Mouse (Mus musculus) heart, postnatal 0 days (tissue): Measurements from ENCODE around the gene Lrp8. TPM values are rescaled to one million over a fixed set of nuclear protein-coding genes. Genes with fewer than 3 reads are reported as not detected.

Experiments
- ATAC-seq: fragments of 200-750 bp; cut with Nextera tagmentation; 2 replicates; pipeline ENCODE4 v1.8.0; 2017; ENCODE audit warnings: low read depth, moderate number of reproducible peaks, moderate library complexity; ENCODE audit not compliant: insufficient read depth
- DNase-seq: peaks from one replicate; pipeline ENCODE4 v3.0.0-alpha.2; 2016; ENCODE audit warnings: low spot score
- H3K27ac ChIP-seq: fragments of 300-500 bp; sonication (generic); 2 replicates; pipeline ENCODE4 v1.5.1; 2014; ENCODE audit warnings: low read depth, mild to moderate bottlenecking
- H3K27me3 ChIP-seq: fragments of 300-500 bp; sonication (generic); 2 replicates; pipeline ENCODE4 v1.6.1; 2014; ENCODE audit warnings: low read length, mixed read lengths; ENCODE audit not compliant: control insufficient read depth, insufficient read depth
- H3K36me3 ChIP-seq: fragments of 300-500 bp; sonication (generic); replicated peaks from 2 replicates; pipeline ENCODE4 v1.6.1; 2014; ENCODE audit warnings: low read length, mixed read lengths; ENCODE audit not compliant: control insufficient read depth, insufficient read depth
- H3K4me1 ChIP-seq: fragments of 300-500 bp; sonication (generic); 2 replicates; pipeline ENCODE4 v1.6.1; 2014; ENCODE audit warnings: antibody characterized with exemption; ENCODE audit not compliant: control insufficient read depth, insufficient read depth
- H3K4me2 ChIP-seq: fragments of 300-500 bp; sonication (generic); 2 replicates; pipeline ENCODE4 v1.6.1; 2014; ENCODE audit warnings: low read depth, mild to moderate bottlenecking, low read length, moderate library complexity
- H3K4me3 ChIP-seq: fragments of 300-500 bp; sonication (generic); 2 replicates; pipeline ENCODE4 v1.5.1; 2014; ENCODE audit warnings: low read depth, low read length
- H3K9ac ChIP-seq: fragments of 300-500 bp; sonication (generic); replicated peaks from 2 replicates; pipeline ENCODE4 v1.6.1; 2014; ENCODE audit warnings: low read depth, low read length, mixed read lengths
- H3K9me3 ChIP-seq: fragments of 300-500 bp; sonication (generic); replicated peaks from 2 replicates; pipeline ENCODE4 v1.6.1; 2016; ENCODE audit warnings: low read length; ENCODE audit not compliant: control insufficient read depth
- CTCF ChIP-seq: IDR thresholded peaks from 2 replicates; pipeline ENCODE4 v1.5.1; 2016; ENCODE audit warnings: antibody characterized with exemption, control low read depth, low read depth
- EP300 ChIP-seq: IDR thresholded peaks from 2 replicates; pipeline ENCODE4 v1.6.1; 2016; ENCODE audit warnings: antibody characterized with exemption, low read depth
- WGBS: fragments of 180-500 bp; shearing (Covaris S2); extraction: QIAGEN DNeasy Blood & Tissue Kit; methylation state at CpG from one replicate; pipeline ENCODE4 v1.1.7; 2014; 5-methylcytosine and 5-hydroxymethylcytosine counted together
- polyA plus RNA-seq: library from polyadenylated mRNA; unstranded; fragments of >200 nt; fragmentation: Nextera tagmentation; extraction: Ambion mirVana; gene quantifications from 2 replicates; pipeline ENCODE4 v1.2.1, GENCODE M21; 2015
- total RNA-seq: library from RNA; depleted of rRNA; stranded (reverse); fragments of >200 nt; gene quantifications from 2 replicates; pipeline ENCODE4 v1.2.3, GENCODE M21; 2014; ENCODE audit warnings: low replicate concordance; rRNA removed

Lrp8 gene
- total and polyA plus RNA-seq, 2 experiments from 2014 or later = 0.57 TPM; not detected in 1

- DNase-seq = peak; percentile 60
- ATAC-seq = peak; percentile 52
- 27% methylated on average over 4 of the region's 4 CpGs for WGBS
- Histone ChIP-seq H3K36me3 (no peaks in the 10 kb centered on the region), H3K4me1 (peaks cover 26% of the 10 kb centered on the region), H3K9ac (0 out of 2 replicates have a peak overlapping the region, but pooled peaks have one; percentile 4), H3K27me3 (no peaks in the 10 kb centered on the region), H3K4me2 (peak overlapping the region; percentile 84), H3K4me3 (peak overlapping the region; percentile 86; the same call in 1 of the 2 replicates), H3K9me3 (no peaks in the 10 kb centered on the region), H3K27ac (peak overlapping the region; percentile 90)
- no peak for TF ChIP-seq CTCF
- TF ChIP-seq EP300 = no peak
Observed at GRCm38 (mm10) chr4:107921952-107922351, 119.9 kb downstream of the Lrp8 start.

- peak within 1 kb of the TSS; percentile 90 for H3K27ac ChIP-seq
- peak; percentile 96 for ATAC-seq
- peak within 1 kb of the TSS; percentile 86 for H3K9ac ChIP-seq
- H3K4me1 ChIP-seq = peaks cover 26% of the 10 kb centered on the region
- peak; percentile 93 for DNase-seq
- H3K4me2 ChIP-seq = peak within 1 kb of the TSS; percentile 84
- no peaks in the 10 kb centered on the region for H3K9me3 ChIP-seq
- H3K36me3 ChIP-seq = no peaks in the 10 kb centered on the region
- H3K27me3 ChIP-seq = no peaks in the 10 kb centered on the region
- H3K4me3 ChIP-seq = peak within 1 kb of the TSS; percentile 86
- WGBS = 1% methylated on average over 35 of the region's 38 CpGs
- TF ChIP-seq EP300 (no peak; the same call in 1 of the 2 replicates), CTCF (peak; percentile 29)
Observed at GRCm38 (mm10) chr4:107923145-107923802, 121.2 kb downstream of the Lrp8 start, which contains the start of gene Cpt2. Cpt2 (minus strand) TSS chr4:107923610.

- H3K9me3 ChIP-seq = no peaks in the 10 kb centered on the region
- H3K27me3 ChIP-seq = no peaks in the 10 kb centered on the region
- 41% methylated on average over 7 of the region's 7 CpGs for WGBS
- H3K4me2 ChIP-seq = peak overlapping the region; percentile 84
- H3K9ac ChIP-seq = peak overlapping the region; percentile 86; the same call in 1 of the 2 replicates
- H3K27ac ChIP-seq = peak overlapping the region; percentile 90; the same call in 1 of the 2 replicates
- TF ChIP-seq EP300 (no peak), CTCF (no peak)
- H3K4me3 ChIP-seq = peak overlapping the region; percentile 86
- peaks cover 26% of the 10 kb centered on the region for H3K4me1 ChIP-seq
- no peaks in the 10 kb centered on the region for H3K36me3 ChIP-seq
- no peak for DNase-seq
- ATAC-seq = 0 out of 2 replicates have a peak, but pooled peaks have one; percentile 3
Observed at GRCm38 (mm10) chr4:107923803-107924194, 121.7 kb downstream of the Lrp8 start.

Other genes with a start within 250 kb of the Lrp8 start
- gene Dmrtb1, start 118.0 kb upstream of the Lrp8 start, total RNA-seq = not detected in 2 replicates
- not detected in 2 replicates for gene Dmrtb1, start 118.0 kb upstream of the Lrp8 start, polyA plus RNA-seq
- 28.9 and 61.5 TPM in 2 replicates for gene Magoh, start 77.5 kb downstream of the Lrp8 start, total RNA-seq
- gene Magoh, start 77.5 kb downstream of the Lrp8 start, polyA plus RNA-seq = 84.4 and 86.3 TPM in 2 replicates
- gene 0610037L13Rik, start 87.6 kb downstream of the Lrp8 start, total RNA-seq = 42.3 and 46.0 TPM in 2 replicates
- gene 0610037L13Rik, start 87.6 kb downstream of the Lrp8 start, polyA plus RNA-seq = 98.6 and 98.9 TPM in 2 replicates
- 116 and 160 TPM in 2 replicates for gene Cpt2, start 121.3 kb downstream of the Lrp8 start, total RNA-seq
- 159 and 166 TPM in 2 replicates for gene Cpt2, start 121.3 kb downstream of the Lrp8 start, polyA plus RNA-seq
- 0.65 TPM in 1 of 2 replicates, not detected in the other for gene Slc1a7, start 166.1 kb downstream of the Lrp8 start, total RNA-seq
- gene Slc1a7, start 166.1 kb downstream of the Lrp8 start, polyA plus RNA-seq = 0.08 and 0.10 TPM in 2 replicates